Mouse (Mus musculus): ENCODE measurements around the gene Lrrc14b.

Lrrc14b gene

DNA sequence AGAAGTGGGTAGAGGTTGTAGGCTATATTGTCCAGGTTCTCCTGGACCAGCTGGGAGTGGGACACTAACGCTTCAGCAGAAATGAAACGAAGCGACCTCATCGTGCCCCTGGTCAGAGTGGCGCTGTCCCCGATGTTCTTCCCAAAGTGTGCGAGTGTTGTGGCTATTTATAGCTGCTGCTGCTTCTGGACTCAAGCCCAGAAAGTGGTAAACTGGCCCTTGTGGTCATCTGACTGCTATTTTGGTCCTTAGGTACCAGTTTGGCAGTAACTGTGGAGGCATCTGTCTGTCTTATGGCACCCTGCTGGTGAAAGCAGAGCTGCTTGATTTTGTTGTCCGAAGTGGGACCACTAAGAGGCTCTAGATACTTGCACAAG lies at the start of gene Lrrc14b:
TSS of gene Lrrc14b (minus strand) at position 147 of the 377 bp plus-strand sequence.
- no peak for DNase-seq

DNA sequence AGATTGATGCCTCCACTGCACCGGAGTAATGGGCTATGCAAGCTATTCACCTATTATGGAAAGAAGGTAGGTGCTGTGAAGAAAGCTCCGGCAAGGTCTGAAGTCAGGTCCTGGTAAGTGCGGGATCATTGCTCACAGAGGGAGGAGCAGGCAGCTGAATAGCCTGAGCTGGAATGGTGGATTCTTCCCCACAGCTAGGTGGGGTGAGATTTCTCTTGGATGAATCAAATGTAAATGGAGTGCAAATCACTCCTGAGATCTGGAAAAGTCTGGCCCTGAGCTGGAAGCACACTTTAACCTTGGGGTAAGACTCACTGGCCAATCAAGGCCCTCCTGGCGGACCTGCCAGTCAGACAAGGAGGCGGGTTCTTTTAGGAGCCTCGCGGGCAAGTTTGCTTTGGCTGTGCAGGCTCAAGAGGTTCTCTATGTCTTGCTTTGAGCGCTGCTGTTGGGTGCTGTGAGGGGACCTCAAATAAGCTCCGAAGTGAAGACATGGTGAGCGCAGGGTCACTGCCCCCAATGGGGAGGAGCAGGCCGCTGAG lies 35.6 kb upstream of the Lrrc14b start, which contains the start of gene Ftl1-ps1:
TSS of gene Ftl1-ps1 (plus strand) at position 397 of the 542 bp plus-strand sequence.
- DNase-seq, result no peak

DNA sequence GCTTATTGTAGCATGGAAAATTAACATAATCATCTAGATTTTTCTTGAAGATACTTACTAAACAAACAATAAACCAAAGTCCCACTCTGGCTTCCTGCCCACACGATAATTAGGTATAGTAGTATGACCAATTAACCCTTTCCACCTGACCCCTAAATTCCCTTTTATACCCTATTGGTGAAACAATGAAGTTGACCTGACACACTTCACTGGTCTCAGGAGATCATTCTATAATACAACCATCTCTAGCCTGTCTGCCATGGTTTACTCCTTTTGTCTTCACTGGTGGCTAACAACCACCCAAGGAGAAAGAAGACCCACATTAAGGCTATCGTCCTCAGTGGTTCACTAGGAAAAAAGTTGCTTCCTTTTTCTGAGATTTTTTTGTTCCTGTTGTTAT lies 27.4 kb upstream of the Lrrc14b start:
- DNase-seq, result no peak

DNA sequence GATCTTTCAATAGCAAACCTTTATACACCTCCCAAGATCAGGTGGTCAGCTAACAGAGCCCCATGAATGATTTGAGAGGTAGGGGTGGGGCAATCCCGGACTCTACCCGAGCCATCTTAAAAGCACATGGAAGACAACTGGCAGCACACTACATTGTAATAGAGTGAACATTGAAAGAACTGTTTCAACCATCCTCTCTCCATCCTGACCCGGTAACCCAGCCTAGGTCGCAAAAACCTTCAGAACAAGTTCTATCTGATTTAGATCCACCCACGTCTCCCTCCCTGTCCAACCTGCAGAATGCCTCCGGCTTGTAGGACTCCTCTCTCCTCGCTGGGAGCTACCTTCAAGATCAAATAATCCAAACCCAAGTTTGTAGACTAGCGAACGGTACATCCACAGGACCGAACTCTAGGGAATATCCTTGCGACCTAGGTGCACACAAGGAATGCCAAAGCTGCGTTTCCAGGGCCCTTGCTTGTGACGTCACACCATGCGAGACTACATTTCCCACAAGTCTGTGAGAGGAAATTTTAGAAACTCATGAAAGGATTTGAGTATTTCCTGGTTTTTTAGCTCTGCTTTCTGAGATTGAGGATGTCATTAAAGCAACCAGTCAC lies 26.7 kb upstream of the Lrrc14b start, which contains the start of gene Zfp72:
TSS of gene Zfp72 (minus strand) at position 466 of the 620 bp plus-strand sequence.
- DNase-seq, result peak; percentile 70

DNA sequence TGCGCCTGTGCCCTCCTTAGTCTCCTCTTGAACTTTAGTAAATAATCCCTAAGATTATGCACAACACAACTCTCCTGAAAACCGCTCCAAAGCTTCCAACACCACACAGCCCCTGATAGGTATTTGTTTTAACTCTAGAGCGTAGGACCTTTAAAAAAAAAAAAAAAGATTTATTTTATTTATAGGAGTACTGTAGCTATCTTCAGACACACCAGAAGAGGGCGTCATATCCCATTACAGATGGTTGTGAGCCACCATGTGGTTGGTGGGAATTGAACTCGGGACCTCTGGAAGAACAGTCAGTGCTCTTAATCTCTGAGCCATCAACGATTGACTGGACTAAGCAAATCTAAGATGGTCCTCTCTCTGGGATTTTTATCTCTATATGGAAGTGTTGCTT lies 25.9 kb upstream of the Lrrc14b start:
- no peak for DNase-seq

DNA sequence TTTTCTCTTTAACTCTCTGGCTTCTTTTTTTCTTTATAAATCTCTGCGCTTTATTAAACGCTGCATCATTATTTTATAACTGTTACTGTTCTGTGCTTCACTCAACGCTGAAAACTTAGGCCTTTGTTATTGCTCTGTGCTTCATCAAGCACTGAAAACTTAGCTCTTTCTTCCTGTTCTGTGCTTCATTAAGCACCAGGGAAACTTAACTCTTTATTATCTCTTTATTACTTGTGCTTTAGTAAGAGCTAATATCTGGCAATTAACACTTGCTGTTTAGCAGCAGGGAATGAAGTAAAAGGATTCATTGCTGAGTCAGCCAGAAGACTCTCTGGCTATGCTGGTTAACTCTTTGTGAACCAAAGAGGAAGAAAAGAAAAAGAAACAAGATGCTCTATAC lies 18.5 kb upstream of the Lrrc14b start:
- no peak for DNase-seq

DNA sequence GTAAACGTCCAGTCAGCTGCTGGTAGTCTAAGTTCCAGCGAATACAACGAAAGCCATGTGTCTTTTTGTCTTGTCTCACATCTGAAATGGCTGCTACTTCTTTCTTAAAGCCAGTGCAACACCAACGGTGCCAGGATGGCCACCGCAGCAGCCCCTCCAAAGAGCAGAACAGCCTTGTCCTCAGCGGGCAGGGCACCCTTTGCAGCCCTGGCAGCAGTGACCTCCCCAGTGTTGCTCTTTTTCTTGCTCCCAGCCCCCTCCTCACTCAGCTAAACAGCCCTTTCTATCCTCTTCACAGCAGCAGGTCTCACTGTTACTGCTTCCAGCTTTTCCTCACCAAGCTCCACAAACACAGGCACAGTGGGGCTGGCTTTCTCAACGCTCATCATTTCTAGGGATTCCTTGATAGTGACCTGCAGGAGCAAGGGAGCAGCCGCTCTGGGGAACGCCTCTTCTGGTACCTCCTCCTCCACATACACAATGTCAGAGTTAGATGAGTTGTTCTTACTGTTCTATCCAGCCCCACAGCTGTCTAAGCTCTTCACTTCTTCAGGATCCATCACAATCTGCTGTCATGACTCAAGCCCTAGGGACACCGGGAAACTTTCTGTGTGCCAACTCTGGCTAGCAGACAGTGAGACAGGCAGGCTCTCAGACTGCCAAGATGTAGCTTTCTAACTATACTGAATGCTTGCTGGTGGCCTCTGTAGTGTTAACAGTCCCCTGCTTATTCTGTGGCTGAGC lies 17.9 kb upstream of the Lrrc14b start:
- DNase-seq, result no peak

DNA sequence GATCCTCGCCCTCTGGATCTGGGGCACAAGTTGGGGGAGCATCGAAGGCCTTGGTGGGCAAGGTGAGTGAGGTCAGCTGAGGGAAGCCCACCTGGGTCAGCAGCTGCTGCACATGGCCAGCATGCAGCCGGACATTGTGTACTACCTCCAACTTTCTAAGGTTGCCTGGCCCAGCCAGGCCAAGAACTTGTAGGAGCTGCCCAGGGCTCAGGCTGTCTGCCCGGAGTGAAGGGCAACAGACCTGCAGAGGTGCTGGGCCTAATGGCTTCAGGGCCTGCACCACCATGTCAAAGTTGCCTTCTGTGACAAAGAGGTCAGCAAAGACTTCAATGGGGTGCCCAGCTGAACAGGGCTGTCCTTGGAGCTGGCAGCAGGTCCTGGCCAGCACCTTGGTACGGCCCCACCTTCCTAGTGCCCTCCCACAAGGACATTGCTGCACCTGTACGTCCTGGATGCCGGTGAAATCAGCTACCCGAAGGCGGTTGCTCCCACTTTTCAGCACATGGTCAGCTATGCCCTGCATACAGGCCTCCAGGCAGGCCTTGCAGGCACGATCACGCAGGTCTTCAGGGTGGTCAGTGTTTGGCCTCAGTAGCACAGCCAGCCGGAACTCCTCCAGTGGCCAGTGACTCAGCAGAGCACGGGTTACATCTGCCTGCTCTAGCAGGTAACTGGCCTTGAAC lies 488 bp downstream of the Lrrc14b start:
- no peak for DNase-seq

DNA sequence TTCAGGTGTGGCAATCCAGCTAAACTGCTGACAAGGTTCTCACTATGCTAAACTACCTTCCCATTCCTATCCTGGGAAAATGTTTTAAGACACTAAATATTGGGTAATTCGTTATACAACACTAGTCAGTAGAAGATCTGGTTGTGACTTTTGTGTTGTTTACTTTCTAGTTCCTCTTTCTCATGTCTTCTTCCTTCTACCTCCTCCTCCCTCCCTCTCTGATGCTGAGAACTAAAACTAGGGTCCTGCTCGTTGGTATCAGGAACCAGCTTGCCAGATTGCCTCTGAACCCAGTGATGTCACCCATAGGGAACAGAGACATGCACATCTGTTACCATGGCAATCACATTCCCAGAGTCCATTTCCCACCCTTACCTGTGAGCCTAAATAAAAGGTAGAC lies 1.6 kb downstream of the Lrrc14b start:
- DNase-seq, result no peak

DNA sequence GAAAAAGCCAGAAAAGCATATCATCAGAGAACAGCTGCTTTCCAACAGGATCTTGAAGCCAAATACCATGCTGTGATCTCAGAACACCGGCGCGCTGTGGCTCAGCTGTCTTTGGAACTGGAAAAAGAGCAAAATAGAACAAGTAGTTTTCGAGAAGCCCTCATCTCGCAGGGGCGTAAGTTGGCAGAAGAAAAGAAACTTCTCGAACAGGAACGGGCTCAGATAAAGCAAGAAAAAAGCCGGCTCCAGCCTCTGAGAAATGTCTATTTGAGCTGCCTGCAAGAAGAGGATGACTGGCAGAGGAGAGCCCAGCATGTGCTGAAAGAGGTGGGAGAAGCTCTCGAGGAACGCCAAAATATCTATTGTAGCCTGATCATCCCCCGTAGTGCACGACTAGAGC lies 7.3 kb downstream of the Lrrc14b start:
- no peak for DNase-seq

DNA sequence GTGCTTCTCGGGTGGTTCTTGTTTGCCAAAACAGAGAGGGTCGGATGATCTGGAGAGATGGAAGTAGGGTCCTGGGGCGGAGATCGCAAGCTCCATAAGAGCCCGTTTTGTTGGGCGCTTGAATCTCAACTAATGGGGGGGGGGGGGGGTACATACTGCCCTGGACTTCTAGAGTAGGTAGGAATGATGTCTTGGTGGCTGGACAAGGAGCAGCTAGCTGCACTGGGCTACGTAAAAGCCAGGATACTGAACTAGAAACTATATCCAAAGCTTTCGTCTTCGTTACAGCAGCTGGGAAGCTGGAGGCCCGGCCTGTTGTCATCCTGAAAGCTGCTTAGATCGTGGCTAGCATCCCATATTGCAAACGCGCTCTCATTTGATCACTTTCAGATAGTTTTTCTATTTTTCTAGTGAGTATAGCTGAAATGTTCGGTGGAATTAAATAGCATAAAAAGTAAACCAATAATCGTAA lies 13.3 kb downstream of the Lrrc14b start:
- no peak for DNase-seq

DNA sequence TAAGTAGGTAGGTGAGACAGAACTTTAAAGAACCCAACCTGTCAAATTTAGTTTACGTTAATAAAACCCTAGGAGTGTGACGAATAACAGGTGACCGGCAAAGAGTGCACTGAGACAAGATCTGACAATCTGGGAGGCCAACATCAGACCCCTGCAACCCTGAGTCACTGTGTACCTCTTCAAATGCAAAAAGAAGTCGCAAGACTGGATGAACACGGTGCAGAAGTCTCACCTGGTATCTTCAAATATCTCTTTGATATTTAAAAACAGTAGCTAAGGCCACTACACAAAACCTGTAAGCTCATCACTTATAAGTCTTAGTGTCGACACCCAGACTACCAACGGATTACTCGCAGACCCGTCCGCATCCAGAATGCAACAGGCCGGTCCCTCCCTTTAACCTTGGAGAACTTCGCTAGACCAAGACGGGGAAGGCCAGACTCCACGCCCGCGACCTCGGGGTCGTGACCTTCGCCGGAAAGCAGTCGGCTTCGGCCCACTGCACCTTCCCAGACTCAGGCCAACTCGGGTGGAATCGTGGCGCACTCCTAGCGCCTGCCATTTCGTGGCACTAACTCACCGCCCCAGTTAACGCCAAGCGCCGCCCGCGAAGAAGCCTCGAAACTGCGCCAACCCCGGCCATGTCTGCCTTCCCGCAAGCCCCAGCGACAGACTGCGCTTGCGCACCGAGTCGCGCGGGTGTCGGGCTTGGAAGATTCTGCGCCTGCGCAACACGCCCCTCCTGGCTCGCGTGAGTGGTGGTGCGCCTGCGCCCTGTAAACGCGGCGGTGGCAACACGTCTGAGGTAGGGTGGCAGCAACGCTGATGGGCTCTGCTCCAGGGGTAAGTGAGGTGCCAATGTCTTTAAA lies 14.0 kb downstream of the Lrrc14b start, which contains the start of the genes Sdha and Ccdc127:
TSS of gene Sdha (minus strand) at position 715 of the 869 bp plus-strand sequence.
TSS of gene Ccdc127 (plus strand) at position 744 of the 869 bp plus-strand sequence.
- DNase-seq, result peak; percentile 98

DNA sequence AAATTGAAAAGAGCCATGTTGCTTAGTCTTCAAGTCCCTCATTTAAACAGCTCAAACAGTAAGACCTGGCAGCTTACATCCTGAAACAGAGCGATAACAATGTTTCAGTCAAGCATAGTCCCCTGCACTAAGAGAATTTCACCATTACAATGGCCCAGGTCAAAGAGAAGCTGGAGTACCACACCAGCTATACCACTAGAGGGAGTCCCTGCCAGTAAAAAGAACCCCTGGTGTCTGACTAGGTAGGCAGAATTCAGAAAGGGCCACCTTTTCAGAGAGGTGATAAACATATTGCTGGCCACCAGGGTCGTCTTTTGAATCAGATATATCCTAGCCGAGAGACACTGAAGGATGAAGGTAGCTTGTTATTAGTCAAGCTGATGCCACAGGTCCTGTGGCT lies 22.8 kb downstream of the Lrrc14b start:
- no peak for DNase-seq

DNA sequence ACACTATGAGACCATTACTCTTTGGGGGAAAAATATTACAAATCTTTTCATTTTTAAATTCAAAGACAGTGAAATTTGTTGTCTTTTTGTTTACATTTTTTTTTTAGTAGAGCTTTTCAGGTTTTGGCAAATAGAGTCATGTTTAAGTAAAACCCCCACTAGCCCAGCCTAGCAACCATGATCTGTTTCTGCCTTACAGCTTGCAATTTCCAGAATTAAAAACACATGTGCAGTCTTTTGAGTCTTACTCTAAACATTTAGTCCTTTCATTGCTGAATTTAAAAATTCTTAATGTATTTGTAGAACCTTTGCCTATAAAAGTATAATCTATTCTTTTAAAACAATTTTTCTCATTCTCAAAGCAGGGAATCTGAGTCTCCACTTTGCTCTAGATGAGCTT lies 34.5 kb downstream of the Lrrc14b start:
- no peak for DNase-seq

DNA sequence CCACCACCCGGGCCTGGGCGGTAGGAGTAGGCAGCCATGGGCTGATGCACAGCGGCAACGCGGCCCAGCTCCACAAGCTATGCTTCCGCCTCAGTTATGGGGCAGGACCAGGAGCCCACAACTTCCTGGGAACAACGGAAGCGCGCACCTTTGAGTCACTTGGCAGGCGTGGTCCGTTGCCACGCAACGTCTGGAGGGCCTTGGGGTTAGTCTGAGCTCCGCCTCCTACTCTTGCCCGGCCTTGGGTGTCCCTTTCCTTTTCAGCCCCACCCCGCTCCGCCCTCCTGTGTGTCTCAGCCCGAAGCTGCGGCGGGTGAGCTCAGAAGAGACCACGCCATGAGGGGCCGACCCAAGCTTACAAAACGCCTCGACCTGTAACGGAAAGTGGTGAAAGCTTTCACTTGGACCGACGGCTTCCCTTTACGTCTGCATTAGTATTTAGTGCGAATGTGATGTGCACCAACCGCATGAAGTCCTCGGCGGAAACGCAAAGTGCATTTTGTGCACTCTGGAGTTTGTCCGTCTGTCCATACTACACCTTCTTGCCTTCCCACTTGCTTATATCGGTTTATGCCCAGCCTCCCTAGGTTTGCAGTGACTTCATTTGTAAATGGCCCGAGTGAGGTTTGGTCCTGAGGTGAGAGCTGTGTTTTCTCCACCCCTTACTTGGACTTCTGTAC lies 46.5 kb downstream of the Lrrc14b start, which contains the start of gene Pdcd6:
TSS of gene Pdcd6 (minus strand) at position 411 of the 680 bp plus-strand sequence.
- DNase-seq, result peak; percentile 81

DNA sequence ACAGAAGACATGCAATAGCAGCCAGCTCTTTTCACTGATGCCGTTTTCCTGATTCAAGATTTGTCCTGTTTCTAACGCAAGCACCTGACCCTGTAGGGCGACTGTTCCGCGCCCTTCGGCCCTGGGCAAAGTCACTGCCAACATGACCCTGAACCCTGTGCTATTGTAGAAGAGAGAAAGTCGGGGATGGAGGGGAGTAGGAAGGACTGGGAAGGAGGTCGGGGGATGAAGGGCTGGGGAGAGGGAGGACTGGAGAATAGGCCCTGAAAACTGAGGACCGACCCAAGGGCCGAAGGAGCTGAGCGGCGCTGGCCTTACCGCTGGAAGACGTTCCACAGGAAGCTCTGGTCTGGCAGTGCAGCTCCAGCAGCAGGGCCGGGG lies 47.0 kb downstream of the Lrrc14b start:
- no peak for DNase-seq

DNA sequence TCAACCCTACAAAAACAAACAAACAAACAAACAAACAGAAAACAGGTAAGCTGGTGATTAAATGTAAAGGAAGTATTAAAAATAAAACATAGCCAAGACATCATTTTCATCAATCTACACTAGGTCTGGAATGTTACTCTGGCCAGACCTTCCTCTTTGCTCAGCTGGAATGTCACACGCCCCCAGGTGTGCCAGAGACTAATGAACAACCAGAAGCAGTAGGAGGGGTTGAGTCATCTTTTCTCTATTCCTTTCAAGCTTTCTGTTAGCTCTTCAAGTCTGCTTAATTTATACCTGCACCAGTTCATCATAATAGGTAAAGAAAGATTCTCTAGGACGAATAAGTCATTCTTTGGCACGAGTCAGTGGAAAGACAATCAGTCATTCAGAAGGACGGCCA lies 47.4 kb downstream of the Lrrc14b start:
- no peak for DNase-seq

DNA sequence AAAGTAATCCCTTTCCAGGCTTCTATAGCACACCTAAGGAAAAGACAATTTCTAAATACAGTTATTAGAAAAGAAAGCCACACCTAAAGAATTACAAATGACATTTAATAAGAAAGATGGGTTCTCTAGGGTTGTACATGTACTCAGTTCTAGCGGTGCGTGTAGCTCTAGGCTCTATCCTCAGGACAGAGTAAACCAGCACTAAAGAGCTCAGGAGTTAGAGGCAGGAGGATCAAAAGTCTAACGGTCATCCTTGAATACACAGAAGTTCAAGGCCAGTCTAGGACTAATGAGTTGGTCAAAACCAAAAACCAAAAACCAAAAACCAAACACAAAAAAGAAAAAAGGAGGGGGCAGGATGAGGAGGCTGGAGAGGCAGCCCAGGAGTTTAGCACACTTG lies 49.2 kb downstream of the Lrrc14b start:
- no peak for DNase-seq

Data from right cerebral cortex, postnatal 14 days (tissue).